Mouse (Mus musculus) lung, postnatal 25 days (tissue): ENCODE results near the gene Rmnd5b.
A peak's percentile ranks its signal among the peaks of the same experiment; 100 is the strongest.
"Not testable (repeated sequence)": the region's sequence is repeated elsewhere in the genome, so short reads cannot be mapped to it uniquely, and the experiment has no call there.

ENCODE experiments used
- DNase-seq: peaks from one replicate; pipeline ENCODE4 v3.0.0; 2022; ENCODE audit warnings: low spot score

Gene Rmnd5b

GRCm38 (mm10) chr11:51649111-51649888, 13.6 kb upstream of the Rmnd5b start:
- no peak for DNase-seq

GRCm38 (mm10) chr11:51648566-51648965, 12.9 kb upstream of the Rmnd5b start:
- DNase-seq, result no peak

GRCm38 (mm10) chr11:51646751-51647667, 11.3 kb upstream of the Rmnd5b start:
- DNase-seq, result peak; percentile 75

GRCm38 (mm10) chr11:51646245-51646644, 10.5 kb upstream of the Rmnd5b start:
- no peak for DNase-seq

GRCm38 (mm10) chr11:51645293-51645692, 9.6 kb upstream of the Rmnd5b start:
- no peak for DNase-seq

- no peak for DNase-seq
Observed at GRCm38 (mm10) chr11:51644217-51644616, 8.5 kb upstream of the Rmnd5b start.

- no peak for DNase-seq
Observed at GRCm38 (mm10) chr11:51643761-51644160, 8.1 kb upstream of the Rmnd5b start.

- no peak for DNase-seq
Observed at GRCm38 (mm10) chr11:51643202-51643601, 7.5 kb upstream of the Rmnd5b start.

GRCm38 (mm10) chr11:51640748-51641147, 5.1 kb upstream of the Rmnd5b start:
- DNase-seq, result no peak

GRCm38 (mm10) chr11:51638497-51638896, 2.8 kb upstream of the Rmnd5b start:
- no peak for DNase-seq

- peak; percentile 65 for DNase-seq
Observed at GRCm38 (mm10) chr11:51637971-51638414, 2.3 kb upstream of the Rmnd5b start.

- DNase-seq, result peak; percentile 65
Observed at GRCm38 (mm10) chr11:51636323-51636684, 608 bp upstream of the Rmnd5b start.

- DNase-seq, result no peak
Observed at GRCm38 (mm10) chr11:51635127-51635524, 570 bp downstream of the Rmnd5b start.

- DNase-seq, result no peak
Observed at GRCm38 (mm10) chr11:51633721-51634120, 2.0 kb downstream of the Rmnd5b start.

GRCm38 (mm10) chr11:51633200-51633599, 2.5 kb downstream of the Rmnd5b start:
- not testable (repeated sequence) for DNase-seq

GRCm38 (mm10) chr11:51632130-51632753, 3.5 kb downstream of the Rmnd5b start:
- no peak for DNase-seq

GRCm38 (mm10) chr11:51629651-51630314, 5.9 kb downstream of the Rmnd5b start:
- DNase-seq, result no peak

- no peak for DNase-seq
Observed at GRCm38 (mm10) chr11:51627907-51628306, 7.8 kb downstream of the Rmnd5b start.

GRCm38 (mm10) chr11:51627425-51627824, 8.3 kb downstream of the Rmnd5b start:
- no peak for DNase-seq

- no peak for DNase-seq
Observed at GRCm38 (mm10) chr11:51625187-51625820, 10.4 kb downstream of the Rmnd5b start.

- DNase-seq, result no peak
Observed at GRCm38 (mm10) chr11:51622971-51623491, 12.7 kb downstream of the Rmnd5b start.
